Mouse (Mus musculus): ENCODE measurements around the gene Srsf10.

GRCm38 (mm10) chr4:135828491-135828890, 27.1 kb upstream of the Srsf10 start:
- TF ChIP-seq CTCF (conservative IDR thresholded peaks at IDR 0.05; ENCODE audit: low read length) (no peak), NANOG (IDR thresholded peaks at IDR 0.05; ENCODE audit: borderline replicate concordance, low read length) (no peak), POU5F1 (IDR thresholded peaks at IDR 0.05; ENCODE audit: borderline replicate concordance, low read length) (no peak)
